Mouse (Mus musculus): ENCODE data around the gene Hspb2.

Gene Hspb2

DNA sequence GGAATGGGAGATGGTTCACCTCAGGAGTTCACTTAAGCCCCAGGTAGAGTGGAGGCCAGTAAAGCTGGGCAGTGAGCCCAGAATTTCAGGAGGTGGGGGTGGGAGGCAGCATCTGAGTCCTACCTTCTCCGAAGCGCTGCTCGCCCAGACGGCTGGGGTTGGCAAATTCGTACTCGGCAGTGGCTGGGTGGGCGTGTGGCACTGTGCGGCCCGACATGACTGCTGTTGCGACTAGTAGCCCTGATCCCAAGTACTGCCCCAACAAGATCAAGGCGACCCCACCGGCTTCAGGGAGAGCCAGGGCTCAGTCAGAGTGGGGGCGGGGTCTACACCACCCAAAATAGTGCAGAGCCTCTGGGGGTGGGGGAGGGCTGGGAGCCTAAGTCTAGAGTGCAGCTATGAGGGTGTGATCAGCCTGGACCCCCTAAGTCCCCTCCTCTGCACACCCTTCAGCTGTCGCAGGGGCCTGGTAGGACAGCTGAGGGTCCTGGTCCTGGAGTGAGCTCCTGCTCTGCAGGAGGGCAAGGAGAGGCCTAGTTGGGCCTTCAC lies at the start of gene Hspb2:
Gene Hspb2 (minus strand): TSS at position 301 of the 549 bp plus-strand sequence.
- no peak for DNase-seq (ENCODE audit: low spot score)

DNA sequence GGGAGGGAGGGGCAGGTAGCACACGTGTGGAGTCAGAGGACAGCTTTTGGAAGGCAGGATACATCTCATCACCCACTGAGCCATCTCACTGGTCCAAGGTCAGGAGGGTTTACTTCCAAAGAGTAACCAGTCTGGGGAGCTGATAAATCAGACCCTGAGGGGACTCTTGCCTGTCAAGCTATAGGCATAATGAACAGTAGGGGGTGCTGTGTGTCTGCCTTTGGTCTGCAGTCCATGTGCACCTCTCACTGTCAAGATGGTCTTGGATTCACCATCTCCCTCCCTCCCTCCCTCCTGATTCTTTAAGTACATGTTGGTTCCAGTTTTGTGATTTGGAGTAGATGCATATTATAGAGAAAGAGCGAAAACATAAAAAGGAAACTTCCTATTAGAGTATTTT lies 48.8 kb upstream of the Hspb2 start:
- peak; percentile 73 for DNase-seq (ENCODE audit: low spot score)

DNA sequence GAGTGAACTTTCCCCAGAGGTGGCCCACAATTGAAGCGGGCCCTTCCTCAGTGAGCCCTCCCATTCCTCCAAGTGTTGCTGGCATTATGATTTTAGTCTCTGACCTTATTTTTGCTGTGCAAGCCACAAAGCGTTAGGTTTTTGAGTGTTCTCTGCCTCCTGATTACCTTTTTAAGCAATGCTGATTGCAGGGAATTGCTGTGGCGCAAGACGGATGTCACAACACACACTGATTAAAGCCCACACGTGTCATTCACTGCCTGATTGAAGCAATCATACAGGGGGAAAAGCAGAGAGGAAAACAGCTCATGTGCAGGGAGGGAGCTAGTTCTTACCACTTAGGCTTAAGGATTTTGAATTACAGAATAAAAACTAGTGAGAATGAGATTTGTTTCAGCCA lies 46.2 kb upstream of the Hspb2 start:
- DNase-seq (ENCODE audit: low spot score): no peak

DNA sequence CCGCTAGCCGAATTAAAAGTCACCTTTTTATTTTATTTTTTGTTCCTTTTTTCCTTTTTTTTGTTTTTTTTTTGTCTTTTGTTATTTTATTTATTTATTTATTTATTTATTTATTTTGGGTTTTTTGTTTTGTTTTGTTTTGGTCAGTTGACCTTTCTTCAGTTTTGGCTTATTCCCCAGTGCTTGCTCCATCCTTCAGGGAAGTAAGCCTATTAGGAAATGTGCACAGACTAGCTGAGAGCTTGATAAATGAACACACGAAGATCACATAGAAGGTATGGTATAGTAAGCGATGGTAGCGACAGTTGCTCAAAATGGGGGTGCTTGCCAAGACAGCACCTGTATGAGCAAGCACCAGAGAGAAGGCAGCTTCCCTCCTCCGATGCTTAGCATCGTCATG lies 45.5 kb upstream of the Hspb2 start:
- DNase-seq (ENCODE audit: low spot score): no peak

- DNase-seq (ENCODE audit: low spot score): no peak
Measured at GRCm38 (mm10) chr9:50796776-50797175, 44.6 kb upstream of the Hspb2 start.

GRCm38 (mm10) chr9:50795266-50795665 lies 43.1 kb upstream of the Hspb2 start:
- DNase-seq (ENCODE audit: low spot score): no peak

GRCm38 (mm10) chr9:50782155-50782554 lies 30.0 kb upstream of the Hspb2 start:
- peak; percentile 53 for DNase-seq (ENCODE audit: low spot score)

- no peak for DNase-seq (ENCODE audit: low spot score)
Measured at GRCm38 (mm10) chr9:50776162-50776760, 24.1 kb upstream of the Hspb2 start.

DNA sequence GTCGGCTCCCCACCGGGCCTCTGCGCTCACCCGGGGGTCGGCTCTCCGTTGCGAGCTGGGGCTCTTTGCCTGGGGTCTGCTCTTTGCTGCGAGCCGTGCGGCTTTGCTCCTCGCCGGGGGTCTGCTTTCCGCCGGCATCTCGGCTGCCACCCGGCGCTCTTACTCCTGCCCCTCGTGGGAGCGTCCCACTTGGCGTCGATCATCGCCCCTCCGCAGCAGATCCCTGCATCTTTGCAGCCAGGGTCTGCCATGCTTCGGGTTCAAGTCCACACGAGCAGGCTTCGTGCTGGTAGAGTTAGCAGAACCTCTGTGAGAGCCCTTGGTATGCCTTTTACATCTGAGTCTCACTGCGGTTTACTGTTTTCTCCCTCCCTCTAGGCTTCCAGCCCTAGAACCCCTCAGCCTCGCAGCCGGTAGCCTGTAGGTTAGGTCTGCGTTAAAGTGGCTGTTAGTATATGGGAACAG lies 23.5 kb upstream of the Hspb2 start:
- DNase-seq (ENCODE audit: low spot score): peak; percentile 46

GRCm38 (mm10) chr9:50774991-50775612 lies 22.9 kb upstream of the Hspb2 start, which contains the start of the genes Alg9 and 1110032A03Rik:
Gene Alg9, plus strand, starts transcription at chr9:50775019.
Gene 1110032A03Rik, minus strand, starts transcription at chr9:50775520.
- peak; percentile 91 for DNase-seq (ENCODE audit: low spot score)

DNA sequence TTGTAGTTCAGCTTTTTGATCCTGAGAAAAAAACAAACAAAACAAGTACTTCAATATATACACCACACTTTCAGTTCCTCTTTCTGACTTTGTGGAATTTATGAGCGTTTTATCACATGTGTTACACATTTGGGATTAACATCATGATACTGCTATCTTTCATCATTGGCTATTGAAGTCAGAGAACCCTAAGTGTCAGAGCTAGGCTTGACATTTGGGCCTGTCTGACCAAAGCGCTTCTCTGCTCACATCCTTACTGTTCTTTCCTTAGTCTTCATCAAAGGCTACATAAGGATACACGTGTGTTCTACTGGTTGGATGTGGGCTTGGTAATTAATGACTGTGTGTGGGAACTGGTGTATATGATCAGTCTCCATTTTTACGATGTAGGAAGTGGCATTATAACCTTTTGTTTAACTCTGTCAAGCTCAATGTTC lies 21.9 kb upstream of the Hspb2 start:
- no peak for DNase-seq (ENCODE audit: low spot score)

DNA sequence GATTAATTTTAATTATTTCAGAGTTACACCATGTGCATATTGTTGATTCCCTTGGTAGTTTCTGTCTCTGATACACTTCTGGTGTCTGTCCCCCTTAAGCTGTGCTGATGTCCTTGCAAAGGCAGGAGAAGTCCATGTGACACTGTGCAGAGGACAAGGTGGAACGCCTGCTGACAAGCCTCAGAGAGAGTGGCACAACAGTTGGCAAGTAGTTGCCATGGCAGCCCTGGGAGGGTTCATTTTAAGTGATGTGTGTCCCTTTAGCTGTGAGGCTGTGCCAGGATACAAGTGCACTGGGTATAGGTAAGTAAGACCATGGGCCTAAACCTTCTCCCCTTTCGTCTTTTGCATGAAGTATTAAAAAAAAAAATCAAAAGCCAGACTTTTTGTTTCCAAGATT lies 17.9 kb upstream of the Hspb2 start:
- no peak for DNase-seq (ENCODE audit: low spot score)

DNA sequence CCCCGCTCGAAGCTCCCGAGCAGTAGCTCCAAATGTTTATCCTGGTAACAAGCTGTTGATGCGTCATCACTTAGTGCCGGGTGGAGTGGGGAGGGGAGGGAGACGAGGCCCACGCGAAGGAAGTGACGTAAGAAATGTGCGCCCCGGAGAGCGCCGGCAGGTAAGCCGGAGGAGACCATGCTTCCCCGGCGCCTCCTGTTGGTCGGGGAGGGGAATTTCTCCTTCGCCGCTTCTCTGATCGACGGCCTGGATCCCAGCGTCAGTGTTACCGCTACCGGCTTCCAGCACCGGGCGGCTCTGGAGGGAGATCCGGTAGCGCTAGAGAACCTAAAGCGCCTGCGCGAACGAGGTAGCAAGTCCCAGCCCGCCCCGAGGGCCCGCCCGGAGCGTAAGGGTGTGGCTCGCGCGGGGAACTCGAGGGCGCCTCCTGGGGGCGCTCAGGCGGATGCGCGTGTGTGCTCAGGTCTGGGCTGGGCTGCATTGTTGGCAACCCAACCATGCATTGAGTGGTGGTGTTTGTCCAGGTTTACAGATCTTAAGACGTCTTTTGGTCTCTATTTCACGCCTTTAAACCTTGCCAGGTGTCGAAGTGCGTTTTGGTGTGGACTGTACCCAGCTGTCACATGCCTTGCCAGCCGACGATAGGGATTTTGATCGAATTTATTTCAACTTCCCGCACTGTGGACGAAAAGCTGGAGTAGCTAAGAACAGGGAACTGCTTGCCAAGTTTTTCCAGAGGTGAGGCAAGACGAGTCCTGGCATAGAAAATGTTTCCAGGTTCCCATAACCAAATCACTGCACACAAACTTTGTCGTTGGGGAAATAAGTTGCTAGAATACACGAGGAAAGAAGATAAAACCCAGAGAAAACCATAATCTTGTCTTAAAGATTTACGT lies 16.2 kb upstream of the Hspb2 start, which contains the start of gene Fdxacb1:
Gene Fdxacb1 (plus strand): TSS at position 130 of the 896 bp plus-strand sequence.
- peak; percentile 99 for DNase-seq (ENCODE audit: low spot score)

DNA sequence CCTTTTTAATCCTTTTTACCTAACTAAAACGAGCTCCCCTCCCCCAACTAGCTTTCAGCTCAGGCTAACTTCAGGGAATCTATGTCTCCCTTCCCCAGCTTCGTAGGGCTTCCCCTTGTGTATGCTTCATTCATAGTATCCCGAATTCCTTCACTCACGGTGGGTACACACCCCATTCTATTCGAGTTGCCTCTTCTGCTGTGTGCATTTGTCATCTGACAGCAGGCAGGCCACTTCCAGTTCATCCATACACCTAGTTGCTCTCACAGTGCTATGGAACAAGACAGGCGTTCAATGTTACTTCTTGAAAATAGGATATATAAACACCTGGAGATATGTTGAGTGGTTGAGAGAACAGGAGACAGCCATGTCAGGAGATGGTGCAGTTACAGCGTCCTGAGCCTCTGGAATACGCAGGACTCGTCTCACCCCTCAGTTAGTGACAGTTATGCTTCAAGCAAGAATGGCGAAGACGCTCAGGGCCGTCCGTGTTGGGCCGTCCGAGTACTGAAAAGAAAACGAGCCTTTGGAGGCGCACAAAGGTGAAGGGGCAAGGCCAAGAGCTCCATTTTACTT lies 15.5 kb upstream of the Hspb2 start:
- DNase-seq (ENCODE audit: low spot score): no peak

- DNase-seq (ENCODE audit: low spot score): peak; percentile 63
Measured at GRCm38 (mm10) chr9:50763331-50763730, 11.2 kb upstream of the Hspb2 start.

DNA sequence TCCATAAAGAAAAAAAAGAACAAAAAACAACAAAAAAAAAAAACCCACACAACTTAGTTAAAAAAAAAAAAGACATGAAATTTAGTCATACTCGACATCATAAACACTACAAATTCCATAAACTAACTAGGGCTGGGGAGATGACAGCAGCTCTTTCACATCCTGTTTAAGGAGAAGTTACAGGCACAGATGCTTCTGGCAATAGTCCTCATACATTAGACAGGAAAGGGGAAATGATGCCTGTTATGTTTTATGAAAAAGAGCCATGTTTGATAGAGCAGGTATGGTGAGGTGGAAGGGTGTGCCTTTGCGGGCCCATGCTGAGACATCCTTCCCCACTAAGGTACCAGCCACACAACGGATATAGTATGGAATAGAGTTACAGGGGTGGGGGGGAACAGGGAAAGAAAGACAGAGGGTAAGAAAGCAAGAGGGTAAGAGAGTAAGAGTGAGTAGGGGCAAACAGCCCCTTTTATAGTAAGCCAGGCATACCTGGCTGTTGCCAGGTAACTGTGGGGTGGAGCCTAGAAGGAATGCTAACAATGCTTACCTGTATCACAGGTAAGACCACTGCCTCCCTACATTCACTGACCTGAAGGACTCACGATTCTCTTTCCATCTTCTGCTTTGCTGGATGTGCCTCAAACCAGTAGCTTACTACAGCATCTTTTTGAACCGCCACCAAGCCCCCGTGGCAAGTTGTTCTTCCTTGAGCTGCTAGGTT lies 9.5 kb upstream of the Hspb2 start:
- DNase-seq (ENCODE audit: low spot score): no peak

DNA sequence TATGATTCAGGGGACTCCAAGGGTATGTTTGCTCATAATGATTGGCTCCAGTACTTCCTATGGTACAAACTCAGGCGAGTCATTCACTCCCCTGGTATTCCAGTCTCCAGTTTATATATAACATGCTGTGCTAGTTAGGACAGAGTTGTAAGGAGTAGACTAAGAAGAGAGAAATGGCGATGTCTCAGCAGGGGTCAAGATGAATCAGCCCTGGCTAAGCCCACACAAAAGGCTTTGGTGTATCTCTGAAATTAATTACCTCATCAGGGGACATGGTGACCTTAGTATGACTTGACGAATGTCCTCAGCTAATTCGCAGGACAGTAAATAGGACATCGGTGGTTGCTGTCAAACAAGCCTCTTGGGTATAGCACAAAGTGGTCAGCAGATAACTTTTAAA lies 4.6 kb upstream of the Hspb2 start:
- no peak for DNase-seq (ENCODE audit: low spot score)

DNA sequence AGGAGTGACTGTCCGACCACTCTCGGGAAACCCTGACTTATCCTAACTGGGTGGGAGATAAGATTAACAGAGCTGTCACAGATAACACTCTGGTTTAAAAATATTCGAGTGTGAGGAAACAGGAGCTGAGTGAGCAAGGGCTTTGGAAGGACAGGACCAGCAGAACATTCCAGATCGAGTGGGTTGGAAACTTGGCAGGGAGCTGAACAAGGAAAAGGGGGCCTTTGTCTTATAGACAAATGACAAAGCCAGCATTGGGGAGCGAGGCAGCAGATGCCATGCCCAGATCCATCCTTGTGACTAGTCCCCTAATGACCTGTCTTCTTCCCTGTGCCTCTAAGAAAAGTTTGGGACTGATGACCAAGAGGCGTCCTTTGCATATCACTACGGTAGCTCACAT lies 1.8 kb upstream of the Hspb2 start:
- DNase-seq (ENCODE audit: low spot score): no peak

GRCm38 (mm10) chr9:50752784-50753615 lies 846 bp upstream of the Hspb2 start:
- DNase-seq (ENCODE audit: low spot score): no peak

DNA sequence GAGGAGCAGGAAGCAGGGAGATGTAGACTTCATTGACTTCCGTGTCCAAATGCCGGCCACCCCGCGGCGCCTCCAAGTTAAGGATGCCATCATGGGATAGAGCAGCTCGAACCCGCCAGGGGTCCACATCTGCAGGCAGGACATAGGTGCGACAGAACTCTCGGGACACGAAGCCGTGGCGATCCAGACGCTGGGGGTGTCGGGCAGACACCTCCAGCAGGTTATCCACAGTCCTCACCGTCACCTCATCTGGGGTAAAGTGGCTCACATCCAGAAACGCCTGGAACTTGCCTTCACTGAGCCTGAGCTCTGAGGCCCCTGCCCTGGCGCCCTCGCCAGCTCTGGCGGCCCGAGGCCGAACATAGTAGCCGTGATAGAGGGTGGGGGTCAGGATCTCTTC lies 831 bp downstream of the Hspb2 start, which contains the start of gene Cryab:
Gene Cryab (plus strand): TSS at position 3 of the 400 bp plus-strand sequence.
- no peak for DNase-seq (ENCODE audit: low spot score)

Data from embryo, embryonic 10.5 days (tissue).